Mouse (Mus musculus) hindbrain, embryonic 15.5 days (tissue): ENCODE measurements at regions not wholly inside any gene's neighbourhood (a gene's known extent, or its start where the extent isn't known, plus 50 kb on each side); places are given as distances from the start of the nearest gene placed in this dataset.
A peak's percentile ranks its signal among the peaks of the same experiment; 100 is the strongest.

Experiments
- ATAC-seq: fragments of 200-750 bp; cut with Nextera tagmentation; 2 replicates; pipeline ENCODE4 v1.8.0; 2017; ENCODE audit warnings: low read depth, moderate number of reproducible peaks, moderate TSS enrichment; ENCODE audit not compliant: low FRiP score
- H3K27ac ChIP-seq: fragments of 300-500 bp; sonication (generic); replicated peaks from 2 replicates; pipeline ENCODE4 v1.5.1; 2015; ENCODE audit warnings: mild to moderate bottlenecking, inconsistent platforms
- H3K27me3 ChIP-seq: fragments of 300-500 bp; sonication (generic); 2 replicates; pipeline ENCODE4 v1.6.1; 2015; ENCODE audit warnings: control low read depth, inconsistent platforms
- H3K36me3 ChIP-seq: fragments of 300-500 bp; sonication (generic); 2 replicates; pipeline ENCODE4 v1.6.1; 2015; ENCODE audit warnings: control low read depth, inconsistent platforms
- H3K4me1 ChIP-seq: fragments of 300-500 bp; sonication (generic); replicated peaks from 2 replicates; pipeline ENCODE4 v1.6.1; 2015; ENCODE audit warnings: control low read depth, inconsistent platforms
- H3K4me2 ChIP-seq: fragments of 300-500 bp; sonication (generic); 2 replicates; pipeline ENCODE4 v1.6.1; 2015; ENCODE audit warnings: moderate library complexity, mild to moderate bottlenecking, inconsistent platforms
- H3K4me3 ChIP-seq: fragments of 300-500 bp; sonication (generic); 2 replicates; pipeline ENCODE4 v1.5.1; 2015; ENCODE audit warnings: mild to moderate bottlenecking, inconsistent platforms
- H3K9ac ChIP-seq: fragments of 300-500 bp; sonication (generic); 2 replicates; pipeline ENCODE4 v1.6.1; 2015; ENCODE audit warnings: inconsistent platforms
- H3K9me3 ChIP-seq: fragments of 300-500 bp; sonication (generic); 2 replicates; pipeline ENCODE4 v1.6.1; 2016; ENCODE audit warnings: control low read depth, inconsistent platforms
- WGBS: fragments of 180-500 bp; shearing (Covaris S2); methylation state at CpG from one replicate; pipeline ENCODE4 v1.1.7; 2015; 5-methylcytosine and 5-hydroxymethylcytosine counted together

DNA sequence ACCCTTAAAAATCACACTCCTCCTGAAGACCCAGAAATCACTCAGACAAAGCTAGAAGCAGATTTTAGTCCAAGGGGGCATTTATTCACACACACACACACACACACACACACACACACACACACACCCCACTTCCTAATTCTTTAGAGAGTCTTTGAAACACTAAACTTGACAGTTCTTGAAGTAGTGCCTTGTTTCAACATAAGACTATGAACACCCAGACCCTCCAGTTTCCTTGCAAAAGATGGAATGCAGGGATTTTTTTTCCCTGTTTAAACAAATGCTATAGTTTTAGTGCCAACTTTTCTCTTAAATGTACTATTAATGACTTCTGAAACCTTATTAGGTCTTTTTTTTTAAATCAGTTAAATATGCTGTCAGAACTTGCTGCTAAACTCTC is 279.2 kb upstream of the Fat1 start:
- Histone ChIP-seq H3K4me2 (no peak overlapping the region), H3K9me3 (no peaks in the 10 kb centered on the region), H3K4me3 (no peak overlapping the region), H3K36me3 (no peaks in the 10 kb centered on the region), H3K27ac (no peak overlapping the region), H3K4me1 (no peaks in the 10 kb centered on the region), H3K9ac (no peak overlapping the region), H3K27me3 (no peaks in the 10 kb centered on the region)
- no peak for ATAC-seq

DNA sequence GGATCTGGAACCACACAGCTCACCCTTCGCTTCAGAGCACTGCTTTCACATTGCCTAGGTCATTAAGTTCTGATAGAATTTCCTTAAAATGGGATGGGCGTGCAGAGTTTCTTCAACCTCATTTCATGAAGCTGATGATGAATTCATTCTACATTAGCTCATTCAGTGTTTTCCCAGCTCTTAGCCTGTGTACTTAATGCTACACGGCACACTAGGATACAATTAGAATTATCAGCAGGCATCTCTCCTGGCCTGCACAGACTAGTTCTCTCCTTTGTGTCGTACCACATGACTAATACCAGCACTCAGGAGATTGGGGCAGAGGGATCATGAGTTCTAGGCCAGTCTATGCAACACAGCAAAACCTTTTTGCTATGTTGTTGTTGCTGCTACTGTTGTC is 278.8 kb upstream of the Fat1 start:
- H3K4me3 ChIP-seq: no peak overlapping the region
- no peak overlapping the region for H3K4me2 ChIP-seq
- H3K27ac ChIP-seq: no peak overlapping the region
- no peaks in the 10 kb centered on the region for H3K4me1 ChIP-seq
- WGBS: 72% methylated on average over 4 of the region's 4 CpGs
- no peaks in the 10 kb centered on the region for H3K9me3 ChIP-seq
- ATAC-seq: no peak
- no peaks in the 10 kb centered on the region for H3K36me3 ChIP-seq
- no peak overlapping the region for H3K9ac ChIP-seq
- no peaks in the 10 kb centered on the region for H3K27me3 ChIP-seq

DNA sequence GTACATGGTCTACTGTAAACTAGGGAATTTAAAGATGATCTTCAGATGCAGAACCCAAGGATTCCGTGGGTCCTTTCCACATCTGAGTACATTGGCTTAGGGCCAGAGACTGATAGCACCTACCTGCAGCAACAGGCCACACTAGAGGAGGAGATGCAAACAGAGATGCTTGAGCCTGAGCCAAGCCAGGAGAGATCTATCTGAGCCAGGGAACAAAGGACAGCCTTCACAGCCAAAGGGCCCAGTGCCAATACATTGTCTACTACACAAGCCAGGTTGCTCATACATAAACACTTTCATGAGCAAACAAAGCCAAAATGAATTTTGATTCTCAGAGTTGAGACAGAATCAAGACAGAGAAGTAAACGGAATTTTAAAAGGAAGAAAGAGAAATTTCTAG is 273.6 kb upstream of the Fat1 start:
- Histone ChIP-seq H3K9me3 (no peaks in the 10 kb centered on the region), H3K9ac (no peak overlapping the region), H3K4me1 (no peaks in the 10 kb centered on the region), H3K36me3 (no peaks in the 10 kb centered on the region), H3K4me3 (no peak overlapping the region), H3K27ac (no peak overlapping the region), H3K27me3 (no peaks in the 10 kb centered on the region), H3K4me2 (no peak overlapping the region)
- no peak for ATAC-seq
- WGBS: 73% methylated on average over 2 of the region's 2 CpGs

DNA sequence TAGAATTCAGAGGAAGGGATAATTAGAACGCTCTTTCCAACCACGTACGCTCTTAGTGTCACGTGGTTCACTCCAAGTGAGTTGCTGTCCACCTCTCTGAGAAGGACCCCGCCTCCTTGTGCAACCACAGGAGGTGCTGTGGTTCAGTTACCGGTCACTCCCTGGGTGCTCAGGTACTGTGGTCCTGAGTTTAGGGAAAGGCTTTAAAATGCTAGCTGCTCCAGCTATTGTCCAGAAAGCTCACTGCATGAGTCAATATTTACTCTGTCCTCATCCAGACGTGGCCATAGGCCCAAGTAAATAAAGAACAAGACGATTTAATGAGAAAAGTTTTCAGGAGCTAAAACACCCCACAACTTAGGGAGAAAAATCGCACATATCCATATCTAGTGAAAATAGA is 248.1 kb upstream of the Fat1 start:
- ATAC-seq: no peak
- no peak overlapping the region for H3K4me3 ChIP-seq
- WGBS: 91% methylated on average over 9 of the region's 9 CpGs

DNA sequence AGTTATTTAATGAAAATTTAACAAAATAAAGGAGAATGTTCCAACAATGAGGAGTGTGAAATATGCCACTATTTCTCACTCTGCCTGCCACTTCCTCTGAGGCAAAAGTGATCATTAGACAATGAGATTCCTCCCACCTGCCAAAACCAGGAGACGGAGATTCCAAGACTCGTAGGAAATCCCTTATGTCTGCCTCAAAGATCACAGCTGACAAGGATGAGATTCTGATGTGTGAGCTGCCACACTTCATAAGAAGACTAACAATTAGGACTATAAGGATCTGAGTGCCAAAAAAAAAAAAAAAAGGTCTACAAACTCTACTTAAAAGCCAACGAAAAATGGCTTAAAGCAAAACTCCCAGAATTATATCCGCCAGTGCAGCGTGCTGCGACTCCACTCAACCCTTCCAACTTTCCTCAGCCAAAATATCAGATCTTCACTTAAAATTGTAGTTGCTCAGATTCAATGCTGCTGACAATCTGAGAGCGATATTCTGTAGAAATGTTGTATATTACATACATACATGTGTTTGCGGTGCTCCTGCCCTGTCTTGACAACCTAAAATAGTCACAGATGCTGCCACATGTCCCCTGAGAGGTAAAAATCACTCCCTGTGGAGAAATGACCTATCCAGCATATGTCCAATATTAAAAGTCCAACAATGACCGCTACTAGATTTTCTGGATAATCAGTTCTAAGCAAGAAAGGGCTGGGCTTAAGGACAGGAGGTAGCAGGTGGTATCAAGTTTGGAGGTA is 245.2 kb upstream of the Fat1 start:
- H3K9me3 ChIP-seq: no peaks in the 10 kb centered on the region
- H3K4me2 ChIP-seq: no peak overlapping the region
- no peak overlapping the region for H3K4me3 ChIP-seq
- peaks cover 8% of the 10 kb centered on the region for H3K4me1 ChIP-seq
- H3K36me3 ChIP-seq: no peaks in the 10 kb centered on the region
- WGBS: 86% methylated on average over 9 of the region's 9 CpGs
- ATAC-seq: no peak
- H3K9ac ChIP-seq: no peak overlapping the region
- H3K27ac ChIP-seq: no peak overlapping the region
- H3K27me3 ChIP-seq: no peaks in the 10 kb centered on the region

More for the DNA sequence above, 248.1 kb upstream of the Fat1 start:
- no peaks in the 10 kb centered on the region for H3K27me3 ChIP-seq
- no peaks in the 10 kb centered on the region for H3K4me1 ChIP-seq
- H3K9me3 ChIP-seq: no peaks in the 10 kb centered on the region
- no peak overlapping the region for H3K27ac ChIP-seq
- no peak overlapping the region for H3K4me2 ChIP-seq
- no peaks in the 10 kb centered on the region for H3K36me3 ChIP-seq
- no peak overlapping the region for H3K9ac ChIP-seq

DNA sequence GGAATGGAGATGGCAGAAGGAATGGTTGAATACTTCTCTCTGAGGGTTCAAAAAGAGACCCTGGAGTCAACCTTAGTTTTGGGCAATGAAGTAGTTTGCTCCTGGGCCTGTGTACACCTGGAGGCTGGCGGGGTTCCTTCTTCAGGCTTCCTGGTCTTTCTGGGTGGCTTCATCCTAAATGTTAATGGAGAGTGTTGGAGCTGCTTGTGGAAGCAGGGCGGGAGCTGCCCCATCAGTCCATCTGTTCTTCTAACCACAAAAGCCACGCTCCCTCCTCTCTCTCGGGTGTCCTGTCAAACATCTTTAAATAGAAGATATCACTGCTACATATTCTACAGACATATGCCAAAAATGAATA is 244.7 kb upstream of the Fat1 start:
- WGBS: 70% methylated on average over 4 of the region's 4 CpGs

DNA sequence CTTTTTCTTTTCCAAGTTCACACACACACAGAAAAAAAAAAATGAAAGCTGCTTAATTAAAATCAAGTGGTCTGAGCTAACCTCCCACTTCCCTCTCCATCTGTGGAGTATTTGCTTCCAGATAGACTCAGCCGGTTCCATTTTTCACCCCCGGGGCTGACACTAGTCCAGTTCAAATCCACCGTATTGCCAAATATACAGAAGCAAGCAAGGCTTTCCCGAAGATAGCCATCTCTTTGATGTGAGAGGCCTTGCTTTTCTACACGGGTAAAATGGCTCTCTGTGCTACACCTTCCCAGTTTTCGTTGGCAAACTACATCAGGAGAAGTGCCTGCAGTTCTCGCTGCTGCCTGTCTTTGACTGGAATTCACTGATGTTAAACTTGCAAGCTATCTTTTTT is 244.1 kb upstream of the Fat1 start:
- no peaks in the 10 kb centered on the region for H3K36me3 ChIP-seq
- no peak overlapping the region for H3K4me3 ChIP-seq
- H3K27me3 ChIP-seq: no peaks in the 10 kb centered on the region
- H3K4me2 ChIP-seq: no peak overlapping the region
- no peaks in the 10 kb centered on the region for H3K9me3 ChIP-seq
- no peak overlapping the region for H3K9ac ChIP-seq
- 0 out of 2 replicates have a peak, but pooled peaks have one; percentile 27 for ATAC-seq
- WGBS: 76% methylated on average over 7 of the region's 7 CpGs
- H3K27ac ChIP-seq: no peak overlapping the region
- H3K4me1 ChIP-seq: peaks cover 12% of the 10 kb centered on the region

More for the DNA sequence above, 244.7 kb upstream of the Fat1 start:
- H3K4me3 ChIP-seq: no peak overlapping the region
- H3K9ac ChIP-seq: no peak overlapping the region
- H3K27me3 ChIP-seq: no peaks in the 10 kb centered on the region
- no peaks in the 10 kb centered on the region for H3K36me3 ChIP-seq
- H3K4me1 ChIP-seq: peaks cover 11% of the 10 kb centered on the region
- ATAC-seq: no peak
- H3K4me2 ChIP-seq: no peak overlapping the region
- no peak overlapping the region for H3K27ac ChIP-seq
- H3K9me3 ChIP-seq: no peaks in the 10 kb centered on the region

DNA sequence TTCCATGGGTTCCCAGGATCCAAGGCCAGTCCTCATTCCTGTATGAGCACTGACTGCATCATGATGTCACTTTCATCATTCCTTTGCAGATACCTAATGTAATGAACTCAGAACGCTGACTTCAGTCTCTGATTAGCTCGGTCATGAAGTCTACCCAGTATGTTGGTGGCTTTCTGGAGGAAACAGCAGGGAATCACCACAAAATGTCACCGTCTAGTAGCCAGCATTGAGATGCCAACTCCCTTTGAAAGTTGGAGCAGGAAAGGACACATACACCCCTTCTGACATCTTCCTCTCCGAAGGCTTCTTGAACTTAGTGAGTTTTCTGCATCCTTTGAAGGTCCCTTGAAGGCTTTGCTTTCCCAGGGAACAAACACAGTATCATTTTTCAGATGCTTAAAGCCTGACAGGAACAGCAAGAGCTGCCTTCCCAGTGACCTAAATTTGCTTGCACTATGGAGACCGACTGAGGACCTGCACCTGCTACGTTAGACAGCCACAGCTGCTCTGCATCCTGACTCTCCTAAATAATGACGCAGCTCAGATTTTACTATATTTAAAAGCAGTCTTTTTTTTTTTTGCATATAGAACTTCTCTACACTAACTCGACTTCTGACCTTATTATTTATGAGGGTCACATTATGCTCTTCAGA is 243.1 kb upstream of the Fat1 start:
- H3K9me3 ChIP-seq: no peaks in the 10 kb centered on the region
- no peak overlapping the region for H3K4me2 ChIP-seq
- no peak for ATAC-seq
- H3K4me3 ChIP-seq: no peak overlapping the region
- H3K4me1 ChIP-seq: peaks cover 19% of the 10 kb centered on the region
- H3K9ac ChIP-seq: no peak overlapping the region
- no peak overlapping the region for H3K27ac ChIP-seq
- 75% methylated on average over 8 of the region's 8 CpGs for WGBS
- no peaks in the 10 kb centered on the region for H3K36me3 ChIP-seq
- H3K27me3 ChIP-seq: no peaks in the 10 kb centered on the region

DNA sequence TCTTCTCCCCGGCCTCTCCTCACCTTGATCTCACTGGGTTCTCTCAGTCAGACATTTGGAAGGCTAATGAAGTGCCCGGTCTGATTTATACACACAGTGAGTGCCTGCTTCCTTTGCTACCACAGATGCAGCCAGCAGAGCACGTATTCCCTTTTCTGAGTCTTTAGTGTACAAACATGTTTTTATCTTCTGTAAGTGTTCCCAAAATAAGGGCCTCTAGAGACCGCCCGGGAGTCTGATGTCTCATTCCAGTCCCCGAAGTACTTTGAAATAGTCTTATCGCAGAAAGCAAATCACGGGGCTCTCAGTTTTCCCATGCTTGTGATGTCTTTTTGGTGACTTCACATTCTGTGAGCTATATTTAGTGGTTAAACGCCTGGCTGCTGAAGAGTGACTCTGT is 240.4 kb upstream of the Fat1 start:
- Histone ChIP-seq H3K9me3 (no peaks in the 10 kb centered on the region), H3K4me2 (0 out of 2 replicates have a peak overlapping the region, but pooled peaks have one; percentile 17), H3K4me1 (peaks cover 19% of the 10 kb centered on the region), H3K27me3 (no peaks in the 10 kb centered on the region), H3K27ac (no peak overlapping the region), H3K9ac (no peak overlapping the region), H3K4me3 (no peak overlapping the region), H3K36me3 (no peaks in the 10 kb centered on the region)
- WGBS: 51% methylated on average over 9 of the region's 9 CpGs
- 0 out of 2 replicates have a peak, but pooled peaks have one; percentile 50 for ATAC-seq

DNA sequence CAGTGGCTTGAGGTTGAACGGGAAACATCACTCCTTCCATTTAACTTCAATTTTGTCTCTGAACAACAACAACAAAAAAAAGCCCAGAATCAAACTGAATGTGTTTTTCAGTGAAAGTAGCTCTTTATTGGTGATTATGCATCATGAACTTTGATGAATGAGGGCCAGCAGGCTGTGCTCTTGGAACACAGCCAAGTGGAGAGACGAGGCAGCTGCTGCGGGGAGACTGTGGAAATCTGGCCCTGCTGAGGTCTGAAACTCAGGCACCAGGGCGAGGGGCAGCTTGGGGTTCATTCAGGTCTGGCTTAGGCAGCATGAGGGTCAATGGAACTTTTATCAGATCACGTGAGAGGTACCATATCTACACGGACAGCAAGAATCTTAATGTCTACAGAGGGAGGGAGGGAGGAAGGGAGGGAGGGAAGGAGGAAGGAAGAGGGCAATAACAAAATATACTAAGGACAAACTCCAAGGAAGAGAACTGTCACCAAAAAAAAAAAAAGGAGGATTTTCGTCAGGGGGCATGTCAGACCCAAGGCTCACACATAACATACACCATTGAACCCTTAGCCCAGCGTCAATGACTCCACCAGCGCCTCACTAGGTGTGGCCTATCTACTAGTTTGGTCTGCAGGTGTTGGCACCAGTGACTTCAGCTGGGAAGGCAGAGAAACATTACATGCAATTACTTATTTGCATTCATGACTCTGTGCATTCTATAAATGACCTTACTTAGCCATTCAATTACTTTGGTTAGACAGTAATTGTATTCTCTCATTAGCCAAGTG is 239.0 kb upstream of the Fat1 start:
- ATAC-seq: peak; percentile 47; the same call in 1 of the 2 replicates
- 30% methylated on average over 9 of the region's 9 CpGs for WGBS
- H3K4me3 ChIP-seq: no peak overlapping the region
- peaks cover 19% of the 10 kb centered on the region for H3K4me1 ChIP-seq
- no peaks in the 10 kb centered on the region for H3K27me3 ChIP-seq
- no peak overlapping the region for H3K27ac ChIP-seq
- no peaks in the 10 kb centered on the region for H3K36me3 ChIP-seq
- H3K4me2 ChIP-seq: no peak overlapping the region
- no peaks in the 10 kb centered on the region for H3K9me3 ChIP-seq
- no peak overlapping the region for H3K9ac ChIP-seq

DNA sequence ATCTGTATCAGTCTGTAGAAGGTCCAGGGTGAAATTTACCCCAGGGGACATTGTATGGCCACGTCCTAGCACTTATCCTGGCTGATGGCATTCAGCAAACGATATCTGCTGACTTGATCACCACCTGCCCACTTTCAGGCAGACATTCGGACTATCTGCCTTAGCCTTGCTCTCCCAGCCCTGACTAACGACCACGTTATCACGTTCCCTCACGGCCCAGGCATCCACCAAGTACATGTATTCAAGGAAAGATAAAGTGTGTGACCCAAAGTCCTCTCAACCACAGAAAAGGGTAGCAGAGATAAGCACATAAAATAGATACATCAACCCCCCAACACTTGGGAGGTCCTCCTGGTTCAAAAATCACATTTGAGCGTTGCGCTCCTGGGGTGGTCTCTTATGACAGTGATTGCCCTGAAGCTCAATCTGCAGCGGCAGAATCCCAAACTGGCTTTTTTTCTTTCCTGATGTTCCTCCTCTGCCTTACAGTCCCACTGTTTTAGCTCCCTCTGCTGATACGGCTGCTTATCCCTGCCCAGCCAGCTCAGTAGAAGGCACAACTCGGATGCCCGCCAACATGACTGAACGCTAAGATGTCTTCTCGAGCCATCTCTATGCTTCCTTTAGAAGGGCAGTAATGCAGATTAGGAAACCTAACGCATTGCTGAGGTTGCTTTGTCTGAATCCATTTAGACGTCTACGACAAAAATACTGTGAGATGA is 235.7 kb upstream of the Fat1 start:
- Histone ChIP-seq H3K27me3 (no peaks in the 10 kb centered on the region), H3K27ac (no peak overlapping the region), H3K36me3 (no peaks in the 10 kb centered on the region), H3K9me3 (no peaks in the 10 kb centered on the region), H3K4me1 (peaks cover 15% of the 10 kb centered on the region), H3K9ac (no peak overlapping the region), H3K4me2 (no peak overlapping the region), H3K4me3 (no peak overlapping the region)
- no peak for ATAC-seq
- WGBS: 85% methylated on average over 18 of the region's 18 CpGs
